Mouse (Mus musculus) heart, embryonic 11.5 days (tissue): ENCODE measurements around the gene Acads. TPM values are rescaled to one million over a fixed set of nuclear protein-coding genes. Genes with fewer than 3 reads are reported as not detected.
A peak's percentile ranks its signal among the peaks of the same experiment; 100 is the strongest.
"Not testable (repeated sequence)": the region's sequence is repeated elsewhere in the genome, so short reads cannot be mapped to it uniquely, and the experiment has no call there.

Source experiments
- ATAC-seq: fragments of 200-750 bp; cut with Nextera tagmentation; replicated peaks from 2 replicates; pipeline ENCODE4 v1.8.0; 2017; ENCODE audit warnings: moderate library complexity; ENCODE audit not compliant: insufficient number of reproducible peaks, low FRiP score, low TSS enrichment
- H3K27ac ChIP-seq: fragments of 300-500 bp; sonication (generic); 2 replicates; pipeline ENCODE4 v1.5.1; 2014; ENCODE audit warnings: mild to moderate bottlenecking, low read depth, low read length
- H3K27me3 ChIP-seq: fragments of 300-500 bp; sonication (generic); 2 replicates; pipeline ENCODE4 v1.6.1; 2014; ENCODE audit warnings: mild to moderate bottlenecking, low read length, mixed read lengths; ENCODE audit not compliant: control insufficient read depth, insufficient read depth
- H3K36me3 ChIP-seq: fragments of 300-500 bp; sonication (generic); 2 replicates; pipeline ENCODE4 v1.6.1; 2014; ENCODE audit warnings: mild to moderate bottlenecking, low read length, moderate library complexity, mixed read lengths; ENCODE audit not compliant: control insufficient read depth, insufficient read depth
- H3K4me1 ChIP-seq: fragments of 300-500 bp; sonication (generic); 2 replicates; pipeline ENCODE4 v1.6.1; 2014; ENCODE audit warnings: low read length; ENCODE audit not compliant: control insufficient read depth, insufficient read depth
- H3K4me2 ChIP-seq: fragments of 300-500 bp; sonication (generic); 2 replicates; pipeline ENCODE4 v1.6.1; 2014; ENCODE audit warnings: mild to moderate bottlenecking, moderate library complexity
- H3K4me3 ChIP-seq: fragments of 300-500 bp; sonication (generic); 2 replicates; pipeline ENCODE4 v1.5.1; 2014; ENCODE audit warnings: low read depth, low read length
- H3K9ac ChIP-seq: fragments of 300-500 bp; sonication (generic); 2 replicates; pipeline ENCODE4 v1.6.1; 2014; ENCODE audit warnings: mild to moderate bottlenecking, low read depth, low read length, moderate library complexity
- H3K9me3 ChIP-seq: fragments of 300-500 bp; sonication (generic); replicated peaks from 2 replicates; pipeline ENCODE4 v1.6.1; 2016; ENCODE audit warnings: low read length; ENCODE audit not compliant: control insufficient read depth
- WGBS: fragments of 180-500 bp; shearing (Covaris S2); extraction: QIAGEN DNeasy Blood & Tissue Kit; methylation state at CpG from one replicate; pipeline ENCODE4 v1.1.7; 2014; ENCODE audit not compliant: insufficient replicate concordance; 5-methylcytosine and 5-hydroxymethylcytosine counted together
- polyA plus RNA-seq: library from polyadenylated mRNA; unstranded; fragments of >200 nt; fragmentation: Nextera tagmentation; extraction: Ambion mirVana; gene quantifications from 2 replicates; pipeline ENCODE4 v1.2.1, GENCODE M21; 2014

The Acads gene
- 45.5 and 75.6 TPM in 2 replicates for polyA plus RNA-seq

GRCm38 (mm10) chr5:115118961-115119570 lies at the start of gene Acads:
Acads (minus strand) TSS chr5:115119346.
- peak; percentile 86 for ATAC-seq
- H3K9ac ChIP-seq = peak within 1 kb of the TSS; percentile 91
- H3K4me2 ChIP-seq = peak within 1 kb of the TSS; percentile 68
- H3K36me3 ChIP-seq = peaks cover 24% of the 10 kb centered on the region
- WGBS = 0% methylated on average over 38 of the region's 39 CpGs
- H3K27ac ChIP-seq = peak within 1 kb of the TSS; percentile 68
- peak within 1 kb of the TSS; percentile 94 for H3K4me3 ChIP-seq
- H3K9me3 ChIP-seq = no peaks in the 10 kb centered on the region
- no peaks in the 10 kb centered on the region for H3K27me3 ChIP-seq
- no peaks in the 10 kb centered on the region for H3K4me1 ChIP-seq

- H3K4me3 ChIP-seq = no peak overlapping the region
- no peak for ATAC-seq
- H3K27ac ChIP-seq = peak overlapping the region; percentile 59; the same call in 1 of the 2 replicates
- H3K27me3 ChIP-seq = no peaks in the 10 kb centered on the region
- H3K4me2 ChIP-seq = no peak overlapping the region
- no peaks in the 10 kb centered on the region for H3K36me3 ChIP-seq
- WGBS = 53% methylated on average over 6 of the region's 6 CpGs
- H3K9me3 ChIP-seq = no peaks in the 10 kb centered on the region
- H3K4me1 ChIP-seq = peaks cover 8% of the 10 kb centered on the region; the same call in 1 of the 2 replicates
- no peak overlapping the region for H3K9ac ChIP-seq
Measured at GRCm38 (mm10) chr5:115167396-115167795, 48.2 kb upstream of the Acads start.

DNA sequence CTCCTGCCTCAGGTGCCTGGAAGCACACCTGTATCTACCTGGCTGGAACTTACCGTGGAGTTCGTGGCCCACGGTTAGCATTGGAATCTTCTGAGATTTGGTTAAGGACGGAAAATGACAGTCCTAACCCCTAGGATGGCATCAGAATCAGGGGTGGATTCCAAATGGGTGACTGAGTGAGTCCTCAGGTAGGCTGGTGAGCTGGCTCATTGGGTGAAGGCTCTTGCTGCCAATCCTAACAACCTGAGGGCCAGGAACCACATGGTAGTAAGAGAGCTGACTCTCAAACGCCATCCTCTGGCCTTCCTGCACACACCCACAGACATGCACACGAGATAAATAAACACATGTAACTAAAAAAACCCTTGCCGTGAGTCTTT lies 47.7 kb upstream of the Acads start:
- no peak overlapping the region for H3K4me2 ChIP-seq
- H3K27ac ChIP-seq = peak overlapping the region; percentile 59; the same call in 1 of the 2 replicates

DNA sequence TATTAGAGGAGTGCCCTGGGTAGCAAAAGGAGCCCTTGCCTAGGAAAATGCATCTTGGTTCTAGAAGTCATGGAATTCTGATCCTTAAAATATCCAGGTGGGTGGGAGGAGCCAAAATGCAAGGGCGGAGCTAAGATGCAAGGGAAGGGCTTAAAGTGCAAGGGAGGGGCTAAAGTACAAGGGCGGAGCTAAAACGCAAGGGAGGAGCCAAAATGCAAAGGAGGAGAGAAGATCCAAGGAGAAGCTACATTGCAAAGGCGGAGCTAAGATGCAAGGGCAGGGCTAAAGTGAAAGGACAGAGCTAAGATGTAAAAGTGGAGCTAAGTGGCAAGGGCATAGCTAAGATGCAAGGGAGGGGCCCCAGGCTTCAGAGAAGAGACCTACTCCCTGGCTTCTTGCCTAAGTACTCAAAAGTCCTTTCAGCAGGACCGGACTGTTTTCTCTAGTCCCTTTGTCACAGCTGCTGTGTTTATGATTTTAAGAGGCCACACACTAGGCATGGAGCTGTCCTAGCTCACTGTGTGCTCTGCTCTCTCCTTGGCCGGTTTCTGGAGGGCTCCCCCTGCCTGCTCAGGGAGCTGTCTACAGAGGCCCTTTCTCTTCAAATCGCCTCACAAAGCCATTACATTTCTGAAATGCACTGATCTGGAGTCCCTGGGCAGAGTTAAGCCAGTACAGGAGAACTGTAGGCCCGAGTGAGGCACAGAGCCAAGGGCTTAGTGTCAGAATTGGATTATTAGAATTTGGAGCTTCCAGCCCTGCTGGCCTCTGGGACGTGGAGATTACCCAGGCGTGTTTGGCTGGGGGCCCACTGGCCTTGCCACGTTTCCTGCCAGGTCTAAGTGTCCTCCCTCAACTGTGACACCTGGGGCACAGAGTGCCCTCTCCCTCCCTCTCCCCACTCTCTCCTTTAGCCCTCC lies 47.0 kb upstream of the Acads start:
- no peak for ATAC-seq
- no peaks in the 10 kb centered on the region for H3K36me3 ChIP-seq

More for the DNA sequence above, 47.7 kb upstream of the Acads start:
- Histone ChIP-seq H3K36me3 (no peaks in the 10 kb centered on the region), H3K4me1 (peaks cover 8% of the 10 kb centered on the region; the same call in 1 of the 2 replicates), H3K9me3 (no peaks in the 10 kb centered on the region), H3K4me3 (no peak overlapping the region), H3K9ac (no peak overlapping the region), H3K27me3 (no peaks in the 10 kb centered on the region)
- WGBS = 80% methylated on average over 7 of the region's 7 CpGs
- ATAC-seq = no peak

GRCm38 (mm10) chr5:115165351-115165750 lies 46.2 kb upstream of the Acads start:
- H3K9me3 ChIP-seq = no peaks in the 10 kb centered on the region
- H3K4me3 ChIP-seq = no peak overlapping the region
- H3K9ac ChIP-seq = no peak overlapping the region
- 53% methylated on average over 9 of the region's 9 CpGs for WGBS
- H3K27ac ChIP-seq = no peak overlapping the region
- ATAC-seq = no peak
- H3K4me2 ChIP-seq = no peak overlapping the region
- H3K27me3 ChIP-seq = no peaks in the 10 kb centered on the region
- peaks cover 14% of the 10 kb centered on the region; the same call in 1 of the 2 replicates for H3K4me1 ChIP-seq
- no peaks in the 10 kb centered on the region for H3K36me3 ChIP-seq

More for the DNA sequence above, 47.0 kb upstream of the Acads start:
- Histone ChIP-seq H3K27me3 (no peaks in the 10 kb centered on the region), H3K9me3 (no peaks in the 10 kb centered on the region), H3K4me3 (no peak overlapping the region), H3K27ac (peak overlapping the region; percentile 59; the same call in 1 of the 2 replicates), H3K9ac (no peak overlapping the region; the same call in 1 of the 2 replicates), H3K4me1 (peaks cover 12% of the 10 kb centered on the region; the same call in 1 of the 2 replicates), H3K4me2 (no peak overlapping the region)
- 52% methylated on average over 11 of the region's 11 CpGs for WGBS

DNA sequence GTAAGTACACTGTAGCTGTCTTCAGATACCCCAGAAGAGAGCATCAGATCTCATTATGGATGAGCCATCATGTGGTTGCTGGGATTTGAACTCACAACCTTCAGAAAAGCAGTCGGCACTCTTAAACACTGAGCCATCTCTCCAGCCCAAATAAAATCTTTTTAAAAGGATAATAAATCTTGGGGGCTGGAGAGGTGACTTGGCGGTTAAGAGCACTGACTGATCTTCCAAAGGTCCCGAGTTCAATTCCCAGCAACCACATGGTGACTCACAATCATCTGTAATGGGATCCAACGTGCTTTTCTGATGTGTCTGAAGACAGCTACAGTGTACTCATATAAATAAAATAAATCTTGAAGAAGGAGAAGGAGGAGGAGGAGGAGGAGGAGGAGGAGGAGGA lies 45.3 kb upstream of the Acads start:
- ATAC-seq = not testable (repeated sequence)

DNA sequence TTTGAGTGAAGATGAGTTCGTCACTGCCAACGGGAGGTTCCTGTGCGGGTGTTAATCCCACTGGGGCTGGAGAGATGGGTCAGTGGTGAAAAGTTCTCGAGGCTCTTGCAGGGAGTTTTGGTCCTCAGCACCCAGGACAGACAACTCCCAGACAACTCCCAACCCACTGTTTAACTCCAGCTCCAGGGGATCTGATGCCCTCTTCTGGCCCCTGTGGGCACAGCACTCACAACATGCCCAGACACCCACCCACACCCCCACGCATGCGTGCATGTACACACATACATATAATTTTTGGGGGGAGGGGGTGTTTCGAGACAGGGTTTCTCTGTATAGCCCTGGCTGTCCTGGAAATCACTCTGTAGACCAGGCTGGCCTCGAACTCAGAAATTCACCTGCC lies 44.4 kb upstream of the Acads start:
- peaks cover 12% of the 10 kb centered on the region; the same call in 1 of the 2 replicates for H3K4me1 ChIP-seq
- H3K27me3 ChIP-seq = no peaks in the 10 kb centered on the region
- H3K9ac ChIP-seq = no peak overlapping the region
- no peaks in the 10 kb centered on the region for H3K36me3 ChIP-seq
- no peak for ATAC-seq
- H3K27ac ChIP-seq = no peak overlapping the region
- no peaks in the 10 kb centered on the region for H3K9me3 ChIP-seq
- WGBS = 38% methylated on average over 8 of the region's 8 CpGs
- H3K4me2 ChIP-seq = peak overlapping the region; percentile 32; the same call in 1 of the 2 replicates
- H3K4me3 ChIP-seq = no peak overlapping the region

More for the DNA sequence above, 45.3 kb upstream of the Acads start:
- not testable (repeated sequence) for H3K36me3 ChIP-seq, H3K27ac ChIP-seq, H3K4me3 ChIP-seq, H3K9ac ChIP-seq, H3K4me2 ChIP-seq, H3K9me3 ChIP-seq, H3K27me3 ChIP-seq
- 74% methylated on average over 4 of the region's 4 CpGs for WGBS
- peaks cover 14% of the 10 kb centered on the region; the same call in 1 of the 2 replicates for H3K4me1 ChIP-seq

DNA sequence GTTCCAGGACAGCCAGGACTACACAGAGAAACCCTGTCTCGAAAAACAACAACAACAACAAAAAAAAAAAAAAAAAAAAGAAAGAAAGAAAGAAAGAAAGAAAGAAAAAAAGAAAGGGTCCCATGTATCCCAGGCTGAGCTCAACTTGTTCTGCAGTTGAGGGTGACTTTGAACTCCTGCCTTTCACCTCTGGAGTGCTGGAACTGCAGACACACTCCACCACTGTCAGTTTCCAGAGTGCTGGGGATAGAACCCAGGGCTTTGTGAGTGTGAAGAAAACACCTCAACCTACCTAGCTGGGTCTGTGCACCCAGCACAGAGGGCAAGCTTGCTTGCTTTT lies 42.8 kb upstream of the Acads start:
- no CpG with 5 or more reads among the region's 1 CpGs for WGBS

More for the DNA sequence above, 42.8 kb upstream of the Acads start:
- H3K4me3 ChIP-seq, H3K36me3 ChIP-seq, H3K9ac ChIP-seq, H3K9me3 ChIP-seq, H3K4me2 ChIP-seq, H3K27me3 ChIP-seq, ATAC-seq, H3K27ac ChIP-seq: not testable (repeated sequence)
- peaks cover 12% of the 10 kb centered on the region; the same call in 1 of the 2 replicates for H3K4me1 ChIP-seq
